Mouse (Mus musculus) stomach, postnatal 0 days (tissue): ENCODE measurements at regions not wholly inside any gene's neighbourhood (a gene's known extent, or its start where the extent isn't known, plus 50 kb on each side); places are given as distances from the start of the nearest gene placed in this dataset.

Experiments used
- CTCF ChIP-seq: IDR thresholded peaks from 2 replicates; pipeline ENCODE4 v1.5.1; 2016; ENCODE audit warnings: antibody characterized with exemption, low read depth, mild to moderate bottlenecking, moderate library complexity
- EP300 ChIP-seq: optimal IDR thresholded peaks from 2 replicates; pipeline ENCODE3; 2016; ENCODE audit warnings: antibody characterized with exemption

DNA sequence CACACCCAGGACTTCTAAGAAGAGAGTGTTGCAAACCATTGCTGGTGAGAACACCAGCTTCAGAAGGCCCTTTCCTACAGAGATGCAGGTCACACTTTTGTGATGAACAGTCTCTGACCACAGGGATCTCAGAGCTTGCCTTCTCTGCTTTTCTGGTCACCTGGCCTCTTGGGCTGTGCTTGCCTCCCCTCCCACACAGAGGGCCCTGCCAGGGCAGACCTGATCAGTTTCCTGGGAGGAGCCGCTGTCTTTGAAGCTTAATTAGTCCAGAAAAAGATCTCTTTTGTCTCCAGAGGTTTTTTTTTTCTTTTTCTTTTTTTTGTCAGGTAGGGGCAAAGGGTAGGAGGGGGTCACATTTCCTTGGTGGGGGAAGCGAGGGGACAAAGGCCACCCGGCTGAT is 81.7 kb downstream of the Hif1an start:
- no peak for TF ChIP-seq CTCF
- TF ChIP-seq EP300, result no peak
